Comparison of ENCODE assay signal across 19 mouse cellular contexts in genomic region chr4:105853086-105853485, GRCm38 (mm10).
"Had no signal": no experiment of that assay in that cellular context is flagged by ENCODE, and none has a peak within 500 bp of the region (broad histone marks: within the 10 kb centered on the region; RNA-seq: fewer than 3 reads in every experiment).

No protein-coding gene starts in this region.

- H3K9ac ChIP-seq: limb, embryonic 13.5 days; liver, embryonic 13.5 days; lung, embryonic 14.5 days; midbrain, embryonic 15.5 days; neural tube, embryonic 12.5 days; neural tube, embryonic 15.5 days; stomach, embryonic 15.5 days had no signal

- H3K4me1 ChIP-seq: limb, embryonic 13.5 days; liver, embryonic 13.5 days; megakaryocyte, embryonic 14.5 days; midbrain, embryonic 10.5 days; midbrain, embryonic 15.5 days; neural tube, embryonic 12.5 days; neural tube, embryonic 15.5 days; stomach, embryonic 15.5 days had no signal

- H3K27me3 ChIP-seq: limb, embryonic 13.5 days; liver, embryonic 13.5 days; megakaryocyte, embryonic 14.5 days; midbrain, embryonic 15.5 days; neural tube, embryonic 12.5 days; neural tube, embryonic 15.5 days; stomach, embryonic 15.5 days had no signal

- DNase-seq: kidney, adult 9 months; kidney, postnatal 14 days; kidney, postnatal 4 days; left cerebral cortex, postnatal 4 days; liver, embryonic 13.5 days; lung, embryonic 14.5 days; right cerebral cortex, adult 18-20 months; right cerebral cortex, postnatal 25 days; spleen, adult 18-20 months; thymus, postnatal 25 days had no signal

- ATAC-seq: lung, postnatal 0 days; midbrain, embryonic 15.5 days had no signal

- H3K4me2 ChIP-seq: limb, embryonic 13.5 days; liver, embryonic 13.5 days; lung, embryonic 14.5 days; midbrain, embryonic 15.5 days; neural tube, embryonic 12.5 days; neural tube, embryonic 15.5 days; stomach, embryonic 15.5 days had no signal

- H3K27ac ChIP-seq: limb, embryonic 13.5 days; liver, embryonic 13.5 days; macrophage; midbrain, embryonic 10.5 days; midbrain, embryonic 15.5 days; neural tube, embryonic 12.5 days; neural tube, embryonic 15.5 days; stomach, embryonic 15.5 days had no signal

- H3K9me3 ChIP-seq: liver, embryonic 13.5 days; midbrain, embryonic 15.5 days; neural tube, embryonic 15.5 days; stomach, embryonic 15.5 days had no signal

- H3K4me3 ChIP-seq: limb, embryonic 13.5 days; liver, embryonic 13.5 days; megakaryocyte, embryonic 14.5 days; midbrain, embryonic 10.5 days; midbrain, embryonic 15.5 days; neural tube, embryonic 12.5 days; neural tube, embryonic 15.5 days; stomach, embryonic 15.5 days had no signal

- H3K36me3 ChIP-seq: limb, embryonic 13.5 days; liver, embryonic 13.5 days; midbrain, embryonic 10.5 days; midbrain, embryonic 15.5 days; neural tube, embryonic 12.5 days; neural tube, embryonic 15.5 days; stomach, embryonic 15.5 days had no signal
